Mouse (Mus musculus) ZHBTc4 (cell line): ENCODE measurements around the gene Hnrnpa3.

ENCODE experiments used
- DNase-seq: peaks from one replicate; pipeline ENCODE4 v3.0.0-alpha.2; 2011; ENCODE audit warnings: low read depth, low spot score

Gene Hnrnpa3

DNA sequence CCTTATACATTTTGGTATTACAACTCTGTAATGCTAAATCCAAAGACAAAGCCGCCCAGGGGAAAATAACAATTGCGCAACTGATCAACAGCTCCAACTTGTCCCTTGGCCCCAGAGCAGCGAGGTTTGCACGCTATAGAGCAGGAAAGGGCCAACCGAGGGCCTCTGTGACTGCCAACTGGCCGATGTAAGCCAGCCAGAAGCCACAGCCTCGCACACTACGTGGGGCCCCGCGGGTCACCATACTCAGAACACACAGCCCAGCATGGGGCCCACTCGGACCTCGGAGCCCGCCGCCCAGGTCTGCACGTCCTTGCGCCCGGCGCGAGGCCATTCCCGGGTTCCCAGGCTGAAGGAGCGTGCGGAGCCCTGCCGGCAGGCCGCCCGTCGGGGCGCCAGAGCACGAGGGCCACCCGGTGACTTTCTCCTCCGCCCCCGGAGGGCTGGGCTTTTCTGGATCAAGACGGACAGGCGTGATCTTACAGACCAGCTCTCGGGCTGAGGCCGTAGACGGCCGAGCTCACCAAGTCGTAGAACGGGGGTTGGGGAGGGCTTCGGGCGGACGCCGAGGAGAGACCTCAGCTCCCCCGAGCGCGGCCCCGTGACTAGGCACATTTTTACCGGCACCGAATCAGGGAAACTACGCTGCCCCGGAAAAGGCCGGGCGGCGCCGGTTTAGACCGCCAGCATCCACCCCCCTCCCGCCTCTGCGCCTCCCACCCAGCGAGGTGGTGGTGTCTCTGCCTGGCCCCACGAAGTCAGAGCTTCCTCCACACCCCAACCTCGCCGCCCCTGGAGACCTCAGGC is 44.5 kb downstream of the Hnrnpa3 start:
- peak; percentile 90 for DNase-seq

DNA sequence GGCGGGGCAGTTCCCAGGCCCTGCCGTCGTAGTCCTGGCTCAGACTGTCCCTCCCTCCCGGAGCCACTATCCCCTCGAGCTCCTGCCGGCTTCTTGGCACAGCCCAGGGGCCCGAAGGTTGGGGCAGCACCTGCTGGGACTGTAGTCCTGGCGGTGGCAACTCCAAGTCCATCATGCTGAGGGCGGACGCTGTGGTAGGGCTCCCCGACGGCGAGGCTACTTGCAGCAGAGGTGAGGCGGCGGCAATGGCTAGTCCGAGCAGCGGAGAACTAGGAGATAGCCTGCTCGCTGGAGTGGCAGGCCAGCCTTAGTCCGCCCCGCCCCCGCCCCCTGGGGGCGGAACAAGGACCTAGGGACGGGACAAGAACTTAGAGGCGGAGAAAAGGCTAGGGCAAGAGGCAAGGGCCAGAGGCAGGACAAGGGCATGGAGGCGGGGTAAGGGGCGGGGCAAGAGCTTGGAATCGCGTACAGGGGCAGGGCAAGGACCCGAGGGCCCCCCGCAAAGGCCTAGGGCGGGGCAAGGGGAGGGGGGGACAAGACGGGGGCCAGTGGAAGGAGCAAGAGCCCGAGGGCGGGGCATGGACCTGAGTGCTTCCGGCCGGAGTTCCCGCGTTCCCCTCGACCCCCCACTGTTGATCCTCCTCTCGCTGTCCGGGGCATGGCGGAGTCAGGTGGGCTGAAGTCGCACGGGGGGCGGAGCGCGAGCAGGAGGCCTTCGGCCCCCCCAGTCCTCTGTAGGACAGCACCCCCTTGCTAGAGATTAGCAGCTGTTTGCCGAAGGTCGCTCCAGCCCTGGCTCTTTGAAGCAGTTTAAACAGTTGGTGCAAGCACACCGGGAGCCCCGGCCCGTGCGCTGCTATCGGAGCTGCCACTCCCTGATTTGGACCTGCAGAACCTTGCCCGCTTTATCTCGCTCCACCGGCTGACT is 45.4 kb downstream of the Hnrnpa3 start, which contains the start of gene Nfe2l2:
Gene Nfe2l2, minus strand, starts transcription at position 408 of the 928 bp plus-strand sequence.
- DNase-seq, result peak; percentile 100

DNA sequence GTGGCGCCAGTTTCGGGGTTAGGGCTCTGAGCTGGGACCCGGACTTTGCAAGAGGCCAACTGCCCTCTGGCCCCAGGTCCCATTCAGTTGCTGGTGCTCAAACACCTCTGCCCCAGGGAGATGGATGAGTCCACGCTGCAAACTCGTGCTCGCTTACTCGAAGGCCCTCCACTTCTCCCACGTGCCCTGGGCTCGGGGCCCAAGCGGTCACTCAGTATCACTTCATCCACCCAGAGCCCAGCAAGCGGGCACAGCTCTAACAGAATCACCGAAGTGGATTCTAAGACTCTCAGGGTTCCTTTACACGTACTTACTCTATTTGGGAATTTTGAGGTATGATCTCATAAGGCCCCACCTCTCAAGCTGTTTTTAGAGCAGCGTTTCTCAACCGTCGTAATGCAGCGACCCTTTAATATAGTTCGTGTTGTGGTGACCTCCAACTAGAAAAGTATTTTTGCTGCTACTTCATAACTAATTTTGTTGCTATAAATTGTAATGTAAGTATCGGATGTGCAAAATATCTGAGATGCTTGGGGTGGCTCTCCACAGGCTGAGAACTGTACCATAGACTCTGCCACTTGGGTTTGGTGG is 46.2 kb downstream of the Hnrnpa3 start:
- DNase-seq, result no peak

GRCm38 (mm10) chr2:75706435-75706834 is 47.4 kb downstream of the Hnrnpa3 start:
- no peak for DNase-seq

GRCm38 (mm10) chr2:75707420-75707819 is 48.4 kb downstream of the Hnrnpa3 start:
- DNase-seq, result peak; percentile 75

- DNase-seq, result no peak
Measured at GRCm38 (mm10) chr2:75713083-75713482, 54.0 kb downstream of the Hnrnpa3 start.

DNA sequence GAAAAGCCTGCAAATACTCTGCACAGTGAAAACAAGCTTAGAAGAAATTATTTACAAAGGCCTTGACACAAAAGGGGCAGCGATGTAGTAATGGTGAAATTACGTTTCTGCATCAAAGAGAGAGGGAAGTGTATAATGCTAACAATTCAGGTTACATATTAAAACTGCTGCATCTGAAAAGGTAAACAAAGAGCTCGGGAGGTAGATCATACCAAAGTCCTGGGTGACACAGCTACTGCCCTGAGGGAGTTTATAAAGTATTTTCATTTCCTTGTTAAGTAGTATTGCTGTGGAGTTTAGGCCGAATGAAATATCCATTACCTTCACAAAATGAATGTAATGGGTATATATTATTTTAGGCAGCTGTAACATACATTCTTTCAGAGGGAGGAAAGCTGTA is 55.7 kb downstream of the Hnrnpa3 start:
- no peak for DNase-seq

- peak; percentile 57 for DNase-seq
Measured at GRCm38 (mm10) chr2:75716046-75717016, 57.3 kb downstream of the Hnrnpa3 start.
